Mouse (Mus musculus) left cerebral cortex, adult 18-20 months (tissue): ENCODE data around the gene Pitpnb. TPM values are rescaled to one million over a fixed set of nuclear protein-coding genes. Genes with fewer than 3 reads are reported as not detected.

Experiments used
- DNase-seq, 2 experiments: peaks; one replicate each; pipeline ENCODE4 v3.0.0; 2021 to 2022; ENCODE audit warnings: low spot score in 2 of 2, mixed read lengths in 1 of 2
- total RNA-seq, 2 experiments: library from RNA; stranded (reverse); gene quantifications; 2 replicates each; pipeline ENCODE4 v1.2.3; 2021

Gene Pitpnb
- total RNA-seq, 2 experiments from 2014 or later, result 84.7 to 86.5 TPM

GRCm38 (mm10) chr5:111395771-111396170 is 65.2 kb downstream of the Pitpnb start:
- DNase-seq, result no peak

GRCm38 (mm10) chr5:111396199-111396598 is 65.6 kb downstream of the Pitpnb start:
- no peak for DNase-seq

GRCm38 (mm10) chr5:111398471-111398870 is 67.9 kb downstream of the Pitpnb start:
- DNase-seq, result no peak

- no peak for DNase-seq
Measured at GRCm38 (mm10) chr5:111399271-111399670, 68.7 kb downstream of the Pitpnb start.

GRCm38 (mm10) chr5:111401879-111402650 is 71.5 kb downstream of the Pitpnb start:
- DNase-seq, result no peak

GRCm38 (mm10) chr5:111402651-111402996 is 72.1 kb downstream of the Pitpnb start:
- no peak for DNase-seq

GRCm38 (mm10) chr5:111404721-111405120 is 74.2 kb downstream of the Pitpnb start:
- no peak for DNase-seq

GRCm38 (mm10) chr5:111408470-111409105 is 78.0 kb downstream of the Pitpnb start:
- DNase-seq, result no peak

- peak; percentile 51 to 62 for DNase-seq
Measured at GRCm38 (mm10) chr5:111409412-111410044, 79.0 kb downstream of the Pitpnb start.

- no peak for DNase-seq
Measured at GRCm38 (mm10) chr5:111410665-111411064, 80.1 kb downstream of the Pitpnb start.

- DNase-seq, result peak in 1 of 2 experiments; percentile 87
Measured at GRCm38 (mm10) chr5:111414192-111414591, 83.6 kb downstream of the Pitpnb start.

GRCm38 (mm10) chr5:111414770-111415249 is 84.2 kb downstream of the Pitpnb start:
- DNase-seq, result no peak

GRCm38 (mm10) chr5:111415575-111415974 is 85.0 kb downstream of the Pitpnb start:
- no peak for DNase-seq

- no peak for DNase-seq
Measured at GRCm38 (mm10) chr5:111416048-111416447, 85.5 kb downstream of the Pitpnb start.

GRCm38 (mm10) chr5:111416591-111417374 is 86.2 kb downstream of the Pitpnb start, which contains the start of gene Mn1:
Gene Mn1, plus strand, starts transcription at chr5:111417362.
- DNase-seq, result peak; percentile 81 to 89

GRCm38 (mm10) chr5:111417378-111418131 is 87.0 kb downstream of the Pitpnb start:
- DNase-seq, result no peak

- DNase-seq, result no peak
Measured at GRCm38 (mm10) chr5:111418202-111419120, 87.9 kb downstream of the Pitpnb start.

GRCm38 (mm10) chr5:111419121-111419881 is 88.7 kb downstream of the Pitpnb start:
- no peak for DNase-seq
